Mouse (Mus musculus): ENCODE measurements around the gene Zbtb2. TPM values are rescaled to one million over a fixed set of nuclear protein-coding genes. Genes with fewer than 3 reads are reported as not detected.

Zbtb2 gene
- total and polyA plus RNA-seq, 3 experiments, result 8.6 to 12.7 TPM; not detected in 1

DNA sequence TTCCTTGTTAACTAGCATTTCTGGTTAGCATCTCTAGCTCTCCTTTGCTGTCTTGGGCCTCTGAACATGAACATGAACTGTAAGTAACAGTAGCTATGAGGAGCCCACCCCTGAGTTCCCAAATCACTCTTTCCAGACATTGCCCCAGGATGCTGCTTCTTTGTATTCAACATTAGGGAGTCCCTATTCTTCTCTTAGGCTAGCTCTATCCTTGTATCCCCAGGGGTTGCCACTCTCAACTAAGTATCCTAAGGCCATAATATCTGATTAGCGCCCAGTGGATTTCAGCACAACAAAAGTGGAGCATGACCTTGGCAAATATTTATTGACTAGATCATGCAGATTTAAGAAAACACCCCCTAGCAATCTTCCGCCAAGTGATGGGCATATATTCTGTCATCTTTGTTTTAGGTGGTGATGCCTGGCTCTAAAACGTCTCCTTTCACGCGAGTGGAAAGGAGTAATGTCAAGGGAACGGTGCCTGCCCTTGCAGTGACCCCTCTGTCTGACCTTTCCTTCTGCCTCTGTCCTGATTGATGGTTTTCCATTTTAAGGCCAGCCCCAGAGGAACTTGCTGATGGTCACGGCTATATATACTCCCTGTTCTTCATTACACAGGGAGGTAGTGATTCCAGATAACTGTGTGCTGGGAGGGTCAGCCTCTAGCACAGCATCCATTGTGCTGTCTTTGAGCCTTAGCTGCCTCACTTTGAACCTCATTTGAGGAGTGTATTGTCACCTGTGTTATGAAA is 55.5 kb downstream of the Zbtb2 start:
- Histone ChIP-seq H3K9ac (ENCODE audit: control insufficient read depth, low read depth, low read length, poor library complexity, severe bottlenecking) (no peak overlapping the region), H3K27ac (ENCODE audit: control insufficient read depth, low read depth, low read length) (no peak overlapping the region)

DNA sequence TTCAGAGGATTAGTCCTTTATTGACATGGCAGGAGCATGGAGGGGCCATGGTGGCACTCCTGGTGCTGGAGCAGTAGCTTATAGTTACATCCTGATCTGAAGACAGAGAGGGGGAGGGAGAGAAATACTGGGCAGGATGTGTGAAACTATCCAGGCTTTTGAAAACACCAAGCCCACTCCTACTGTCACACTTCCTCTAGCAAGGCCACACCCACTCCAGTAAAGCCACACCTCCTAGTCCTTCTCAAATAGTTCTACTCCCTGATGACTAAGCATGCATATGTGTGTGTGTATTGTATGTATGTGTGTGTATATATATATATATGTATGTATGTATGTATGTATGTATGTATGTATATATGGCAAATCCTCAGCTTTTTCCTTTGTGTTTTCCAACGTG is 60.2 kb downstream of the Zbtb2 start:
- Histone ChIP-seq H3K36me3 (ENCODE audit: control insufficient read depth in 1 of 2, insufficient read depth in 2 of 2, low read length in 2 of 2) (peaks cover 0 to 3% of the 10 kb centered on the region in 2 experiments; a peak in 2 of 4 replicates), H3K79me2 (ENCODE audit: control insufficient read depth, insufficient read depth, low read length, poor library complexity) (no peaks in the 10 kb centered on the region), H3K4me1 (ENCODE audit: control insufficient read depth in 1 of 2, insufficient read depth in 2 of 2, low read length in 2 of 2) (no peaks in the 10 kb centered on the region), H3K27me3 (ENCODE audit: control insufficient read depth in 1 of 2, insufficient read depth in 2 of 2, low read length in 2 of 2) (peaks cover 0 to 2% of the 10 kb centered on the region in 2 experiments; a peak in 1 of 4 replicates), H3K4me3 (ENCODE audit: control insufficient read depth in 1 of 2, insufficient read depth in 1 of 2, low read depth in 2 of 2, low read length in 2 of 2) (no peak overlapping the region), H3K9ac (ENCODE audit: control insufficient read depth, low read depth, low read length, poor library complexity, severe bottlenecking) (no peak overlapping the region), H3K27ac (ENCODE audit: control insufficient read depth, low read depth, low read length) (no peak overlapping the region), H3K9me3 (replicated peaks; ENCODE audit: insufficient read depth, low read length) (no peaks in the 10 kb centered on the region)
- DNase-seq (ENCODE audit: low read depth, low spot score), result peak; percentile 15
- TF ChIP-seq POLR2AphosphoS5 (IDR thresholded peaks at IDR 0.05; ENCODE audit: borderline replicate concordance, low read depth, low read length), result no peak
- no peak for TF ChIP-seq NRF1 (IDR thresholded peaks at IDR 0.05; ENCODE audit: insufficient read depth, low read depth, low read length, poor library complexity, severe bottlenecking)
- TF ChIP-seq RCOR1 (IDR thresholded peaks at IDR 0.05; ENCODE audit: low read depth, low read length), result no peak
- no peak for TF ChIP-seq ELF1 (IDR thresholded peaks at IDR 0.05; ENCODE audit: low read depth, low read length)
- TF ChIP-seq ZC3H11A (IDR thresholded peaks at IDR 0.05; ENCODE audit: low read depth, low read length), result no peak
- TF ChIP-seq POLR2A (IDR thresholded peaks at IDR 0.05; ENCODE audit: control insufficient read depth in 1 of 2, insufficient read depth in 1 of 2, low read depth in 1 of 2, low read length in 2 of 2, poor library complexity in 1 of 2), result no peak
- TF ChIP-seq TAL1 (IDR thresholded peaks at IDR 0.05; ENCODE audit: low read length), result no peak

More for the DNA sequence above, 55.5 kb downstream of the Zbtb2 start:
- Histone ChIP-seq H3K4me1 (ENCODE audit: control insufficient read depth in 1 of 2, insufficient read depth in 2 of 2, low read length in 2 of 2) (no peaks in the 10 kb centered on the region), H3K79me2 (ENCODE audit: control insufficient read depth, insufficient read depth, low read length, poor library complexity) (no peaks in the 10 kb centered on the region), H3K36me3 (ENCODE audit: control insufficient read depth in 1 of 2, insufficient read depth in 2 of 2, low read length in 2 of 2) (no peaks in the 10 kb centered on the region), H3K27me3 (ENCODE audit: control insufficient read depth in 1 of 2, insufficient read depth in 2 of 2, low read length in 2 of 2) (peaks cover 0 to 2% of the 10 kb centered on the region in 2 experiments; a peak in 1 of 4 replicates), H3K9me3 (replicated peaks; ENCODE audit: insufficient read depth, low read length) (no peaks in the 10 kb centered on the region), H3K4me3 (ENCODE audit: control insufficient read depth in 1 of 2, insufficient read depth in 1 of 2, low read depth in 2 of 2, low read length in 2 of 2) (no peak overlapping the region)
- DNase-seq (ENCODE audit: low read depth, low spot score), result no peak
- no peak for TF ChIP-seq JUND (IDR thresholded peaks at IDR 0.05; ENCODE audit: low read depth, low read length)
- TF ChIP-seq RCOR1 (IDR thresholded peaks at IDR 0.05; ENCODE audit: low read depth, low read length), result no peak
- TF ChIP-seq GATA1 (IDR thresholded peaks at IDR 0.05; ENCODE audit: low read depth, low read length), result no peak
- TF ChIP-seq SIN3A (IDR thresholded peaks at IDR 0.05; ENCODE audit: low read length), result no peak
- no peak for TF ChIP-seq MEF2A (IDR thresholded peaks at IDR 0.05; ENCODE audit: extremely low read depth, insufficient replicate concordance, low read depth, low read length, poor library complexity, severe bottlenecking)

- Histone ChIP-seq H3K4me3 (ENCODE audit: control insufficient read depth in 1 of 2, insufficient read depth in 1 of 2, low read depth in 2 of 2, low read length in 2 of 2) (no peak overlapping the region), H3K27ac (ENCODE audit: control insufficient read depth, low read depth, low read length) (no peak overlapping the region), H3K4me1 (ENCODE audit: control insufficient read depth in 1 of 2, insufficient read depth in 2 of 2, low read length in 2 of 2) (no peaks in the 10 kb centered on the region), H3K9me3 (replicated peaks; ENCODE audit: insufficient read depth, low read length) (no peaks in the 10 kb centered on the region), H3K9ac (ENCODE audit: control insufficient read depth, low read depth, low read length, poor library complexity, severe bottlenecking) (no peak overlapping the region), H3K79me2 (ENCODE audit: control insufficient read depth, insufficient read depth, low read length, poor library complexity) (no peaks in the 10 kb centered on the region), H3K27me3 (ENCODE audit: control insufficient read depth in 1 of 2, insufficient read depth in 2 of 2, low read length in 2 of 2) (no peaks in the 10 kb centered on the region), H3K36me3 (ENCODE audit: control insufficient read depth in 1 of 2, insufficient read depth in 2 of 2, low read length in 2 of 2) (peaks cover 0 to 3% of the 10 kb centered on the region in 2 experiments; a peak in 2 of 4 replicates)
- peak; percentile 59 for DNase-seq (ENCODE audit: low read depth, low spot score)
- TF ChIP-seq USF1 (IDR thresholded peaks at IDR 0.05; ENCODE audit: low read depth, low read length) (no peak), SMC3 (IDR thresholded peaks at IDR 0.05; ENCODE audit: low read depth, low read length) (no peak), MAX (IDR thresholded peaks at IDR 0.05; ENCODE audit: low read length) (no peak), HCFC1 (IDR thresholded peaks at IDR 0.05; ENCODE audit: low read depth, low read length) (no peak), JUND (IDR thresholded peaks at IDR 0.05; ENCODE audit: low read depth, low read length) (no peak), GABPA (IDR thresholded peaks at IDR 0.05; ENCODE audit: low read depth, low read length) (no peak), CTCF (IDR thresholded peaks at IDR 0.05 in 2 of 3, conservative IDR thresholded peaks at IDR 0.05 in 1 of 3; ENCODE audit: control insufficient read depth in 1 of 3, insufficient read depth in 1 of 3, low read depth in 2 of 3, low read length in 3 of 3, poor library complexity in 1 of 3, severe bottlenecking in 1 of 3) (no peak), TBP (IDR thresholded peaks at IDR 0.05; ENCODE audit: low read depth, low read length) (no peak), RCOR1 (IDR thresholded peaks at IDR 0.05; ENCODE audit: low read depth, low read length) (no peak), MAFK (IDR thresholded peaks at IDR 0.05; ENCODE audit: borderline replicate concordance, low read depth, low read length) (no peak), KAT2A (conservative IDR thresholded peaks at IDR 0.05; ENCODE audit: low read depth, low read length) (no peak), MYC (IDR thresholded peaks at IDR 0.05; ENCODE audit: low read depth, low read length) (no peak), CHD2 (IDR thresholded peaks at IDR 0.05; ENCODE audit: low read length) (no peak), POLR2AphosphoS2 (IDR thresholded peaks at IDR 0.05; ENCODE audit: low read length) (no peak), TCF12 (IDR thresholded peaks at IDR 0.05; ENCODE audit: low read depth, low read length) (no peak), SIN3A (IDR thresholded peaks at IDR 0.05; ENCODE audit: low read length) (no peak)
Measured at GRCm38 (mm10) chr10:4325562-4325961, 62.3 kb downstream of the Zbtb2 start.

Data from MEL (cell line).